Mouse (Mus musculus): Measurements from ENCODE around the gene Tdrkh. TPM values are rescaled to one million over a fixed set of nuclear protein-coding genes. Genes with fewer than 3 reads are reported as not detected.

The Tdrkh gene
- polyA plus RNA-seq, 1 experiment from 2014 or later = 11.9 TPM

DNA sequence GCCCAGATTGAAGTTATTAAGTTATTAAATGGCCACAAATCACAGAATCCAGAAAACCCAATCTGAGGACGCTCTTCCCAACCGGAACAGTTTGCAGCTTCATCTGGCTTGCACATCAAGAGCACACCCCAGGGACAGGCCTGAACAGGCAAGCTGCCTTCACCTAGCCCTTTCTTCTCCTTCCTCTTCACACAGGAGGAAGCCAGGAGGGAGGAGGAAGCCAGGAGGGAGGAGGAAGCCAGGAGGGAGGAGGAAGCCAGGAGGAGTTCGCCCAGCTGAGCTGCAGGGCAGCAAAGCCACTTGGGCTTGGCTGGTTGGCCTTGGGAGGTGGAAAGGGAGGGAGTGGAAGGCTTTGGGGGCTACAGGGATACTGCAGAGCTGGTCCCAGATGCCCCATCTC is 55.9 kb downstream of the Tdrkh start:
- Histone ChIP-seq H3K4me2 (replicated peaks) (no peak overlapping the region), H3K4me3 (replicated peaks) (no peak overlapping the region), H3K9me3 (no peaks in the 10 kb centered on the region), H3K27ac (no peak overlapping the region), H3K36me3 (no peaks in the 10 kb centered on the region), H3K4me1 (replicated peaks) (peaks cover 7% of the 10 kb centered on the region; the same call in 1 of the 2 replicates), H3K27me3 (replicated peaks) (no peaks in the 10 kb centered on the region), H3K9ac (no peak overlapping the region)
- 63% methylated on average over 3 of the region's 3 CpGs for WGBS
- no peak for ATAC-seq

DNA sequence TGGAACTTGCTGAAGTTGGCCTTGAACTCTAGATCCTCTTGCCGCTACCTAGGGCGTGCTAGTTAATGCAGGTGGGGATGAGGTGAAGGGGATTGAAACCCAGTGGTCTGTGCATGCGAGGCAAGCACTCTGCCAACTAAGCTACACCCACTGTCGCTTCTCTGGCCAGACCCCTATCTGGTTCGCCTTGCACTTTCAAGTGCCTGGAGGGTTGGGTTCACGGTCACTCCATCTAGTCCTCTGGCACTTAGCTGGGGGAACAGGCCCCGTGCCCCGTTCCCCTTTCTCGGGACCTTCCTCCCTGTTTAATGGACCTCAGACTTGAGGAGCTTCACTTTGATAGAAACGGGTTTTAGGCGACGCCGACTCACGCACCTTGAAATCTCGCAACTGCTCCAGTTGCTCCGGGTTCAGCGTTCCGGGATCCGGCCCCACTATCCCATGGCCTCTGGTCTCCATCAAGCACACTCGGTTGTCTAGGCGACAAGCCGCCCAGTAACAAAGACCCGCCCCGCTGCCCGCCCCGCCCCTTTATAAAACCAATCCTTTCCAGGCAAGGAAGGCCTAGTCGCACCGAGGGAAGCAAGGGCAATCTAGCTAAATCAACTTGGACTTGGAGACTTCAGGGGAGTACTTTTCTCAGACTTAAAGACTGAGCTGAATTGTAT is 59.5 kb downstream of the Tdrkh start:
- no peaks in the 10 kb centered on the region for H3K9me3 ChIP-seq
- H3K4me2 ChIP-seq (replicated peaks) = peak overlapping the region; percentile 49
- peak; percentile 89 for ATAC-seq
- no peaks in the 10 kb centered on the region for H3K36me3 ChIP-seq
- H3K4me3 ChIP-seq (replicated peaks) = peak overlapping the region; percentile 14
- H3K27ac ChIP-seq = peak overlapping the region; percentile 73
- H3K27me3 ChIP-seq (replicated peaks) = no peaks in the 10 kb centered on the region
- 13% methylated on average over 28 of the region's 28 CpGs for WGBS
- H3K4me1 ChIP-seq (replicated peaks) = peaks cover 7% of the 10 kb centered on the region
- H3K9ac ChIP-seq = no peak overlapping the region

DNA sequence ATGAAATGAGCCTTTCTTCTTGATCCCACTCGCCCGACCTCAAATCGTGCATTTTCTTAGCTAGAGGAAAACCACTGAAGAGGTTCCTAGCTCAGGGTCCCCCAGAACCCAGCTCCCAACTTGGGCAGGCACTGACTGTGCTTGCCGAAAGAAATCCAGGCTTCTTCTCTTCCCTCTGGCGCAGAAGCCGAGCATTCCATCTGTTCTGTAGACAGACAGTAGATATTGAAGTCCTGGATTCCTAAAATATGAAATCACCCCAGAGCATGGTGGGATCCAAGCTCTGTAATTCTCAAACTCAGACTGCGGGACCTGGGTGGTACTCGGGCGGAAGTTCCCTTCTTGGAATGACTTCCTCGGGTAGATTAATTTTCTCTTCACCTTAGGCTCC is 60.0 kb downstream of the Tdrkh start:
- no peaks in the 10 kb centered on the region for H3K36me3 ChIP-seq
- no peaks in the 10 kb centered on the region for H3K27me3 ChIP-seq (replicated peaks)
- H3K9ac ChIP-seq = no peak overlapping the region
- peaks cover 7% of the 10 kb centered on the region for H3K4me1 ChIP-seq (replicated peaks)
- peak overlapping the region; percentile 49 for H3K4me2 ChIP-seq (replicated peaks)
- H3K27ac ChIP-seq = peak overlapping the region; percentile 73
- no peak for ATAC-seq
- no peak overlapping the region for H3K4me3 ChIP-seq (replicated peaks)
- no peaks in the 10 kb centered on the region for H3K9me3 ChIP-seq
- 36% methylated on average over 10 of the region's 10 CpGs for WGBS

GRCm38 (mm10) chr3:94473567-94474232 is 60.6 kb downstream of the Tdrkh start:
- H3K4me1 ChIP-seq (replicated peaks) = peaks cover 7% of the 10 kb centered on the region
- no peak overlapping the region for H3K27ac ChIP-seq
- H3K4me2 ChIP-seq (replicated peaks) = no peak overlapping the region
- H3K9ac ChIP-seq = no peak overlapping the region
- H3K27me3 ChIP-seq (replicated peaks) = no peaks in the 10 kb centered on the region; the same call in 1 of the 2 replicates
- no peaks in the 10 kb centered on the region for H3K9me3 ChIP-seq
- no peak overlapping the region for H3K4me3 ChIP-seq (replicated peaks)
- ATAC-seq = no peak
- 43% methylated on average over 5 of the region's 5 CpGs for WGBS
- no peaks in the 10 kb centered on the region for H3K36me3 ChIP-seq

- H3K4me3 ChIP-seq (replicated peaks) = no peak overlapping the region
- peak; percentile 50 for ATAC-seq
- no peak overlapping the region for H3K9ac ChIP-seq
- WGBS = 29% methylated on average over 8 of the region's 8 CpGs
- H3K27ac ChIP-seq = no peak overlapping the region
- H3K36me3 ChIP-seq = no peaks in the 10 kb centered on the region
- H3K9me3 ChIP-seq = no peaks in the 10 kb centered on the region
- H3K27me3 ChIP-seq (replicated peaks) = no peaks in the 10 kb centered on the region; the same call in 1 of the 2 replicates
- H3K4me1 ChIP-seq (replicated peaks) = peaks cover 9% of the 10 kb centered on the region
- no peak overlapping the region for H3K4me2 ChIP-seq (replicated peaks)
Observed at GRCm38 (mm10) chr3:94476301-94477035, 63.4 kb downstream of the Tdrkh start.

DNA sequence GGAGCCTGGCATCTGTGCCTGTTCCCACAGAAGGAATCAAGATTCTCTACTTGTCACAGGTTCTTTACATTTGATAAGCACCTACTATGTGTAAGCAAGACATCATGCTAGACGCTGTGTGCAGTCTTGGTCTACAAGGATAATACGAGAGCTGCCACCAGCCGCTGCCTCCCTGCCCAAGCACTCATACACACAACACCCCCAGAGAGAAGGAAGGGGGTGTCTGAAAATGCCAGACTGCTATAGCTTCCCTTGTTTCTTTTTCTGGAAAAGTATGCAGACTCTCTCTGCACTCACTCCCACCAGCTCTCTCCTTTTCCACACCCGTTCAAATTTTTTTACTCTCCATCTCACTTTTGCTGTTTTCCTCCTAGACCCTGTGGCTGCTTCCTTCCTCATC is 64.4 kb downstream of the Tdrkh start:
- 57% methylated on average over 4 of the region's 4 CpGs for WGBS
- ATAC-seq = no peak

DNA sequence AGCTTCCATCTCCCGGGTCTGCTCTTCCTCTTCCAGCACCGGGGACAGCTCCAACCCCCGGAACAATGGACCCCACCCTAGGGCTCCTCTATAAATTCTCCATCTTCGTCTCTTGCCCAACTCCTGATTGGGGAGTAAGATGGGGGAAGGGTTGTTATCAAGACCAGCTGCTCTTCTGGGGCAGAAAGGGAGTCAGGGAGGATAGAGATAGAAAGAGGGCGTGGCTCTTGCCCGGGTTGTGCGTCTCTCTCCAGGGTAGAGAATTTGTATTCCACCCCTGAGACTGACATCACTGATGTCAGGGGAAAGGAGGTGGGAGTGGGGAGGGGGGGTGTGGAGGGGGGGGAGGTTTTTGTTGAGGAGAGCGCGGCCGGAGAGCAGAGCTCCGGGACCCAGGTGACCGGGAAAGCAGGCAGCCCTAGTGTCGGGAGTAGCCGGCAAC is 64.9 kb downstream of the Tdrkh start, which contains the start of gene Celf3:
Gene Celf3, plus strand, starts transcription at position 315 of the 442 bp plus-strand sequence.
- peak within 1 kb of the TSS; percentile 19 for H3K4me3 ChIP-seq (replicated peaks)
- H3K36me3 ChIP-seq = no peaks in the 10 kb centered on the region
- H3K9ac ChIP-seq = no peak within 1 kb of the TSS
- H3K4me1 ChIP-seq (replicated peaks) = peaks cover 8% of the 10 kb centered on the region
- no peak within 1 kb of the TSS for H3K4me2 ChIP-seq (replicated peaks)
- H3K9me3 ChIP-seq = no peaks in the 10 kb centered on the region
- peak; percentile 36; the same call in 1 of the 2 replicates for ATAC-seq
- 7% methylated on average over 14 of the region's 14 CpGs for WGBS
- H3K27me3 ChIP-seq (replicated peaks) = no peaks in the 10 kb centered on the region; the same call in 1 of the 2 replicates
- no peak within 1 kb of the TSS for H3K27ac ChIP-seq

More for the DNA sequence above, 64.4 kb downstream of the Tdrkh start:
- H3K4me2 ChIP-seq (replicated peaks) = no peak overlapping the region
- H3K4me1 ChIP-seq (replicated peaks) = peaks cover 9% of the 10 kb centered on the region
- H3K4me3 ChIP-seq (replicated peaks) = no peak overlapping the region
- no peak overlapping the region for H3K27ac ChIP-seq
- no peaks in the 10 kb centered on the region for H3K9me3 ChIP-seq
- H3K27me3 ChIP-seq (replicated peaks) = no peaks in the 10 kb centered on the region; the same call in 1 of the 2 replicates
- no peaks in the 10 kb centered on the region for H3K36me3 ChIP-seq
- H3K9ac ChIP-seq = no peak overlapping the region

DNA sequence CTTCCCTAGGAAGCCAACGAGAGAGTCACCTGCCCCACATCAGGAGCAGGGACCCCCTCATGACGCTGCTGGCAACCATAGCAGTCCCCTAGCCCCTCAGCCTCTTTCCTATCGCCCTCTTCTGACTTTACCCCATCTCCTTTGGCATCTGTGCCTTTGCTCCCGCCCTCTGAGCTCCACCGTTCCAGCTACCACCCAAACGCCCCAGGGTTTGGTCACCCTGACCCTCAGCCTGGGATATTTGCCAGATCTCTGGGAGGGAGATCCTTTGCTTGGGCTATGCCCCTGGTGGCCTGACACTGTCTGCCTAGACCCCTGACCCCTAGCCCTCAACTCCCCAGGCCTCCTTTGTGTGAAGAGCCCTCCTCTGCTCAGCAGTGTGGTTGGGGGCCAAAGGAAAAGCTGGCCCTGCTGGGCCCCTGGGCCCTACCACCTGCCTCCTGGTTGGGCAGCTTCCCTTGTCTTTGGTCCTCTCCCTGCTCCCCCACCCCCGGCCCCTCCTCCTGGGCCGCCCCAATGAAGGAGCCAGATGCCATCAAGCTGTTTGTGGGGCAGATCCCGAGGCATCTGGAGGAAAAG is 65.6 kb downstream of the Tdrkh start:
- no peak for ATAC-seq
- H3K9me3 ChIP-seq = no peaks in the 10 kb centered on the region
- H3K4me1 ChIP-seq (replicated peaks) = peaks cover 4% of the 10 kb centered on the region; the same call in 1 of the 2 replicates
- peak overlapping the region; percentile 19 for H3K4me3 ChIP-seq (replicated peaks)
- H3K4me2 ChIP-seq (replicated peaks) = no peak overlapping the region
- H3K9ac ChIP-seq = no peak overlapping the region
- H3K27ac ChIP-seq = no peak overlapping the region
- H3K27me3 ChIP-seq (replicated peaks) = no peaks in the 10 kb centered on the region; the same call in 1 of the 2 replicates
- WGBS = 17% methylated on average over 9 of the region's 9 CpGs
- no peaks in the 10 kb centered on the region for H3K36me3 ChIP-seq

DNA sequence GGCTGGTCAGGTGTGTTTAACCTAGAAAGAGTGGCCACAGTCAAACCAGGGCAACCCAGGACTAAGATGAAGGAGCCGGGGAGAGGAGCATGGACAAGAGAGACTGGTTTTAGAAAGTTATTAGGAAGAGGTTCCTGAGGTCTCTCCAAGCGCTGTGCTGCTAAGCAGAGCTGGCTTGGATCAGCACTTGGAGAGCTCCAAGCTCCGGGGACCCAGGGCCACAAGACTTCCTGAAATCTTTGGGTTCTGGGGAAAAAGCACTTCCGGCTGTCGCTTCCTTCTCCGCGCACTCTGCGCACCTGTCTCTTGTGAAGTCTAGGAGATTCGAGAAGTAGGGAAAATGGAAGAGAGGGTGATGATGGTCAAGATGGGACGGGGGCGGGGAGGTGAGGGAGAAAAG is 66.5 kb downstream of the Tdrkh start:
- H3K9me3 ChIP-seq = no peaks in the 10 kb centered on the region
- no peak for ATAC-seq
- H3K4me1 ChIP-seq (replicated peaks) = peaks cover 2% of the 10 kb centered on the region; the same call in 1 of the 2 replicates
- H3K4me3 ChIP-seq (replicated peaks) = peak overlapping the region; percentile 19
- no peak overlapping the region for H3K9ac ChIP-seq
- H3K27me3 ChIP-seq (replicated peaks) = no peaks in the 10 kb centered on the region; the same call in 1 of the 2 replicates
- no peak overlapping the region for H3K27ac ChIP-seq
- H3K4me2 ChIP-seq (replicated peaks) = peak overlapping the region; percentile 51
- 8% methylated on average over 11 of the region's 11 CpGs for WGBS
- H3K36me3 ChIP-seq = no peaks in the 10 kb centered on the region

DNA sequence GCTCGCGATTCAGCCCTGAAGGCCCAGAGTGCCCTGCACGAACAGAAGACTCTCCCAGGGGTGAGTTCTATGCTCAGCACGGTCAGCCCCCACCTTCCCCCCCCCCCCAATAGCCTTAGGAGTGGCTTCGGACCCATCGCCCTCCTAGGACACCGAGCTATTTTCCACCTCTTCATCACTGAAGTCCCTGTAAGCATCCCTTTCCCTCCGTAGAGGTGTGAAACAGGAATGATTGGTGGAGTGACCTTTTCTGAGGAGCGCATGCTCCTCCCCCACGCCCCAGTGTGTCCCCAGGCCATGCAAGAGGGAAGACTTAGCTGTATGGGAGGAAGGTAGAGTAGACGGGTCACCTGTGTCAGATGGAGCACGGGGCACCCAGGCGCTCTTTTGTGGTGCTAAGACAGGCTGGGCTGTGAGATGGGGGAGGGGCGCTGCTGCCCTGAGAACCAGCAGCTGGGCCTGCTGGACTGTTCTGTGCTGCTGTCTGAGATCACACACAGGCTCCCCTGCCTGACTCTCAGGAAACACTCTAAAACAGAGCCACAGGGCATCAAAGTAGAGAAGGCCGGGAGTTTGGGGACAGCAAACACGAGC is 67.3 kb downstream of the Tdrkh start, which contains the start of gene Riiad1:
Gene Riiad1, minus strand, starts transcription at position 51 of the 594 bp plus-strand sequence.
- Histone ChIP-seq H3K36me3 (no peaks in the 10 kb centered on the region), H3K27me3 (replicated peaks) (no peaks in the 10 kb centered on the region; the same call in 1 of the 2 replicates), H3K4me3 (replicated peaks) (peak within 1 kb of the TSS; percentile 19), H3K4me2 (replicated peaks) (peak within 1 kb of the TSS; percentile 51), H3K27ac (no peak within 1 kb of the TSS), H3K9ac (no peak within 1 kb of the TSS), H3K4me1 (replicated peaks) (peaks cover 2% of the 10 kb centered on the region; the same call in 1 of the 2 replicates), H3K9me3 (no peaks in the 10 kb centered on the region)
- no peak for ATAC-seq
- WGBS = 10% methylated on average over 16 of the region's 16 CpGs

DNA sequence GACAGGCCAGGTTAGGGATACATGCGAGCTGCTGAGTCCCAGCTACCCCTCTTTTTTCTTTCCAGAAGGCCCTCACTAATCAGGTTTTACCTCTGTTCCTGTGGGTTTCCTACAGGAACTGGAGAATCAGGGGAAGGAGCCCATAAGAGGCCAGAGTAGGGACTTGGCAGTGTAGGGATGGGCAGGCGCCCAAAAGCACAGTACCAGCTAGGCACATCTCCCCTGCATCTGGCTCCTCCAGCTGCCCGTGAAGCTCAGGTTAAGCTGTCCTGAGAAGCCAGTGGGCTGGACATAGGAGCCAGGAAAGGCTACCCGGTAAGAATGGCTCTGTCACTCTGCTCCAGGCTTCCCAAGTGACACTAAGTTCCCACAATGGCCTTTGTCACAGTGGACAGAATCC is 68.4 kb downstream of the Tdrkh start:
- no peak overlapping the region for H3K4me2 ChIP-seq (replicated peaks)
- H3K4me3 ChIP-seq (replicated peaks) = no peak overlapping the region
- ATAC-seq = no peak
- 64% methylated on average over 4 of the region's 4 CpGs for WGBS
- H3K36me3 ChIP-seq = no peaks in the 10 kb centered on the region
- peaks cover 2% of the 10 kb centered on the region; the same call in 1 of the 2 replicates for H3K4me1 ChIP-seq (replicated peaks)
- no peak overlapping the region for H3K27ac ChIP-seq
- no peak overlapping the region for H3K9ac ChIP-seq
- no peaks in the 10 kb centered on the region for H3K9me3 ChIP-seq
- H3K27me3 ChIP-seq (replicated peaks) = no peaks in the 10 kb centered on the region; the same call in 1 of the 2 replicates

Data from intestine, embryonic 15.5 days (tissue).